17 mouse cellular contexts compared by ENCODE assay signal in the genomic region with DNA sequence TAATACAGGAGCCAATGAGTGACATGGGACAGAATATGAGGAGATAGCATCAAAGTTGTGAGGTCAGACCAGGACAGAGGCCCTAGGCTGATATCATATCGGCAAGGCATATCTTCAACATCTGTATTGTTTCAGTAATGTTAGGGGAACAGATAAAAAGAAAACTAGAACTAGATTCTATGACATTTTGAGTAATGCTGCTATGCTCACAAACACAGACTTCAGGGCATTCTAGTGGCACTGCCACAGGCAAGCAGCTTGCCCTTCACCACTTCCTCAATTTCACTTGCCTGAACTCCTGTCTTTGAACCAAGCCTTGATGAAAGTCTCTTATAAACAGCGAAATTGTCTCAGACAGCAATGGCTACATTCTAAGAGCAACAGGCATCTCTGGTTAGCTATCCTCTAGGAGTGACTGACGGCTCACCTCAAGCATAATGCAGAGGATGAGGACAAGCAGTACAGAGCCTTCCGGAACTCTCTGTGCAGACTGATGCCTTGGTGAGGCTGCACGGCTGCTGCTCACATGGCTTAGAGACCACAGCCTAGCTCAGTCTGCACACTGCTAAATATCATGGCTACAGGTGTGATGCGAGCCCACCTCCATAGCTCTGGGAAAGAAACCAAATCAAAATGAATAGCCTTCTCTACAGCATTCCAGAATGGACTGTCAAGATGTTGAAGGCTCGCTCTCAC. TPM values are rescaled to one million over a fixed set of nuclear protein-coding genes. Genes with fewer than 3 reads are reported as not detected.
A peak's percentile ranks its signal among the peaks of the same experiment; 100 is the strongest.
DNase-seq lines count a peak whose midpoint lies in the region; ATAC-seq and TF ChIP-seq lines count a peak whose summit lies in the region.
"Had no signal": no experiment of that assay in that cellular context is flagged by ENCODE, and none has a peak within 500 bp of the region (broad histone marks: within the 10 kb centered on the region; RNA-seq: fewer than 3 reads in every experiment).

No protein-coding gene starts in this region.

- peak; percentile 43 for ATAC-seq in erythroid progenitor cell, adult 5-6 weeks (replicated peaks; ENCODE audit: low FRiP score, poor library complexity, severe bottlenecking)
- ATAC-seq in megakaryocyte, adult 5-6 weeks (ENCODE audit: poor library complexity, severe bottlenecking): peak; percentile 74
- ATAC-seq: forebrain, embryonic 15.5 days; inflammation-experienced regulatory T-cells, adult 6 months had no signal

- intact Hi-C loops in left cerebral cortex, postnatal 4 days (cut with DNase I): no loop called here
- intact Hi-C loops in left cerebral cortex, adult 2 months (cut with DNase I): no loop called here

- no peak overlapping the region for H3K27ac ChIP-seq in left cerebral cortex, adult 2 months
- H3K27ac ChIP-seq: forebrain, embryonic 15.5 days; hindbrain, embryonic 10.5 days; limb, embryonic 12.5 days; neural tube, embryonic 13.5 days had no signal

- peak; percentile 94 for DNase-seq in 416B (ENCODE audit: low read depth)
- peak; percentile 7 to 17 for DNase-seq in B cell, adult 2 months
- DNase-seq in cerebellum, adult 8-10 months: no peak
- no peak for DNase-seq in left cerebral cortex, postnatal 4 days
- DNase-seq in left cerebral cortex, adult 2 months (ENCODE audit: extremely low spot score in 1 of 2, low spot score in 2 of 2): no peak
- DNase-seq: adrenal gland, adult 2 months; gastrocnemius, postnatal 10 days; kidney, postnatal 10 days; layer of hippocampus, postnatal 36 days; midbrain, embryonic 14.5 days had no signal

- no peak for TF ChIP-seq CTCF in left cerebral cortex, adult 2 months (IDR thresholded peaks at IDR 0.05)

- no peak overlapping the region for H3K4me3 ChIP-seq in left cerebral cortex, adult 2 months
- H3K4me3 ChIP-seq: forebrain, embryonic 15.5 days; hindbrain, embryonic 10.5 days; limb, embryonic 12.5 days; neural tube, embryonic 13.5 days had no signal

RNA-seq across cellular contexts. Expression of gene Fads1, which starts 8.7 kb away (rescaled TPM):
- total RNA-seq in erythroid progenitor cell, adult 5-6 weeks (2015; ENCODE audit: low replicate concordance): 68.1 and 70.8 TPM in 2 replicates
- total RNA-seq in erythroid progenitor cell, adult 5-6 weeks (2017; ENCODE audit: low replicate concordance): 47.4 and 51.1 TPM in 2 replicates
- 12.3 and 12.6 TPM in 2 replicates for total RNA-seq in megakaryocyte, adult 5-6 weeks (2015)
- total RNA-seq in megakaryocyte, adult 5-6 weeks (2017): 5.3 and 9.6 TPM in 2 replicates
- 100 to 1,000 TPM; 149 to 158 TPM for total RNA-seq in left cerebral cortex, postnatal 4 days (2021)
- total RNA-seq in left cerebral cortex, adult 2 months (2021): 100 to 1,000 TPM; 181 to 201 TPM

RNA-seq across cellular contexts. Expression of gene Tmem258, which starts 29.8 kb away (rescaled TPM):
- total RNA-seq in erythroid progenitor cell, adult 5-6 weeks (2015; ENCODE audit: low replicate concordance): 117 and 140 TPM in 2 replicates
- 52.0 and 82.2 TPM in 2 replicates for total RNA-seq in erythroid progenitor cell, adult 5-6 weeks (2017; ENCODE audit: low replicate concordance)
- total RNA-seq in megakaryocyte, adult 5-6 weeks (2015): 182 and 197 TPM in 2 replicates
- 163 and 204 TPM in 2 replicates for total RNA-seq in megakaryocyte, adult 5-6 weeks (2017)
- 100 to 1,000 TPM; 105 to 114 TPM for total RNA-seq in left cerebral cortex, postnatal 4 days (2021)
- total RNA-seq in left cerebral cortex, adult 2 months (2021): 10 to 100 TPM; 55.9 to 64.2 TPM

RNA-seq across cellular contexts. Expression of gene Fen1, which starts 30.0 kb away (rescaled TPM):
- total RNA-seq in erythroid progenitor cell, adult 5-6 weeks (2015; ENCODE audit: low replicate concordance): 84.0 and 108 TPM in 2 replicates
- total RNA-seq in erythroid progenitor cell, adult 5-6 weeks (2017; ENCODE audit: low replicate concordance): 100 and 189 TPM in 2 replicates
- total RNA-seq in megakaryocyte, adult 5-6 weeks (2015): 30.7 and 33.9 TPM in 2 replicates
- total RNA-seq in megakaryocyte, adult 5-6 weeks (2017): 60.5 and 62.9 TPM in 2 replicates
- total RNA-seq in left cerebral cortex, postnatal 4 days (2021): 10 to 100 TPM; 11.7 to 11.9 TPM
- total RNA-seq in left cerebral cortex, adult 2 months (2021): 10 to 100 TPM; 10.5 to 11.6 TPM

Comparison
In these comparisons a context has a peak if more than half of its experiments do, and no peak if none do; other contexts are left out.
1. DNase-seq: peak in 416B (single experiment) and B cell, adult 2 months (2 of 2); none in cerebellum, adult 8-10 months (single experiment), left cerebral cortex, postnatal 4 days (single experiment) and left cerebral cortex, adult 2 months (0 of 2).